Mouse (Mus musculus) testis, adult 2 months (tissue): ENCODE data around the gene Pan3. TPM values are rescaled to one million over a fixed set of nuclear protein-coding genes. Genes with fewer than 3 reads are reported as not detected.

Experiments used
- H3K27ac ChIP-seq: fragments of 200-500 bp; 2 replicates; pipeline ENCODE4 v1.5.1; 2012; ENCODE audit warnings: low read depth, low read length; ENCODE audit not compliant: control insufficient read depth, insufficient read depth
- H3K27me3 ChIP-seq: fragments of 200-500 bp; 2 replicates; pipeline ENCODE4 v1.6.1; 2012; ENCODE audit warnings: mild to moderate bottlenecking, low read length, moderate library complexity; ENCODE audit not compliant: control insufficient read depth, insufficient read depth
- H3K36me3 ChIP-seq: fragments of 200-500 bp; 2 replicates; pipeline ENCODE4 v1.6.1; 2012; ENCODE audit warnings: mild to moderate bottlenecking, low read length; ENCODE audit not compliant: control insufficient read depth, insufficient read depth
- H3K4me1 ChIP-seq: fragments of 200-500 bp; 2 replicates; pipeline ENCODE4 v1.6.1; 2012; ENCODE audit warnings: low read length; ENCODE audit not compliant: control insufficient read depth, insufficient read depth
- H3K4me3 ChIP-seq: fragments of 200-500 bp; 2 replicates; pipeline ENCODE4 v1.5.1; 2012; ENCODE audit warnings: low read depth, mild to moderate bottlenecking, low read length, moderate library complexity, mixed read lengths; ENCODE audit not compliant: control insufficient read depth
- CTCF ChIP-seq: fragments of 200-500 bp; IDR thresholded peaks from 2 replicates; pipeline ENCODE4 v1.5.1; 2012; ENCODE audit warnings: low read depth, mild to moderate bottlenecking, inconsistent platforms, low read length, moderate library complexity; ENCODE audit not compliant: control insufficient read depth, insufficient read depth, insufficient replicate concordance
- POLR2A ChIP-seq: fragments of 200-500 bp; IDR thresholded peaks from 2 replicates; pipeline ENCODE4 v1.6.1; 2012; ENCODE audit warnings: low read depth, mild to moderate bottlenecking, inconsistent platforms, low read length, moderate library complexity; ENCODE audit not compliant: control insufficient read depth
- polyA plus RNA-seq: library from polyadenylated mRNA; depleted of rRNA; stranded (reverse); fragments of >200 nt; gene quantifications from 2 replicates; pipeline ENCODE4 v1.2.3, GENCODE M21; 2012

The Pan3 gene
- polyA plus RNA-seq, 1 experiment: 94.5 TPM

DNA sequence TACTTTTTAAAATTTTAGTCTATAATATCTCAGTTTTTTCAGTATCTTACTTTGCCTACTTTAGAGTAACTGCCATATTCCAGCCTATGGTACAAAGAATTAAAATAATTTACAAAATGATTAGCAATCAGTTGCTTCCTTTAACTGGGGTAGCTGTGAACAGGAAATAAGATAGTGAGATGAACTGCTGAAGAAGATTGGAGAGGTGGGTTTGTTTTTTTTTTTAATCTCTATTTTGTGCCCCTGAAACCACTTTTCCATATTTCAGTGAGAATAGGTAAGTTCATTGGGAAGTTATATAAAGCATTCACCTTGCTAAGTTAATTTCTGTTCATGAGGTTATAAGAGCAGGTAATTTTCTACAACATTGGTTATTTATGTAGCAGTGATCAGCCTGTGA lies 36.4 kb downstream of the Pan3 start:
- no peaks in the 10 kb centered on the region for H3K27me3 ChIP-seq
- no peak for TF ChIP-seq CTCF
- TF ChIP-seq POLR2A: no peak
- no peaks in the 10 kb centered on the region for H3K36me3 ChIP-seq
- no peak overlapping the region for H3K4me3 ChIP-seq
- no peak overlapping the region for H3K27ac ChIP-seq
- H3K4me1 ChIP-seq: no peaks in the 10 kb centered on the region

DNA sequence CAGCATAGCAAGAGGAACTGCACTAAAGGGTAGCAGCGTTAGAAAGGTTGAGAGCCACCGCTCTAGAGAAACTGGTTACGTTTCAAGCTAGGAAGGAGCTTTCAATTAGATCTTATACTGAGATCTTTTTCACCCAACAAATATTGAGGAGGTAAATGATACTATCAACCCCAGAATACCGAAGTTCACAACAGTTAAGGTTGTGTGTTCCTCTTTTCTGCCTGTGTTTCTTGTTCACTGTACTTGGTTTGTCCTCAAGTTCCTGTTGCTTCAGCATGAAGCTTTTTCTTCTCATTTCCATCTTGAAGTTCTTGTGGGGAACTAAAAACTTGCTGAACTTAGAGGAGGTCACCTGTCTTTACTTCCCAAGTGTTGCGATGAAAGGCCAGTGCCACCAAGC lies 41.2 kb downstream of the Pan3 start:
- no peak for TF ChIP-seq POLR2A
- no peak for TF ChIP-seq CTCF
- Histone ChIP-seq H3K4me3 (peak overlapping the region; percentile 5; the same call in 1 of the 2 replicates), H3K36me3 (no peaks in the 10 kb centered on the region), H3K27ac (peak overlapping the region; percentile 8; the same call in 1 of the 2 replicates), H3K27me3 (no peaks in the 10 kb centered on the region), H3K4me1 (no peaks in the 10 kb centered on the region)

DNA sequence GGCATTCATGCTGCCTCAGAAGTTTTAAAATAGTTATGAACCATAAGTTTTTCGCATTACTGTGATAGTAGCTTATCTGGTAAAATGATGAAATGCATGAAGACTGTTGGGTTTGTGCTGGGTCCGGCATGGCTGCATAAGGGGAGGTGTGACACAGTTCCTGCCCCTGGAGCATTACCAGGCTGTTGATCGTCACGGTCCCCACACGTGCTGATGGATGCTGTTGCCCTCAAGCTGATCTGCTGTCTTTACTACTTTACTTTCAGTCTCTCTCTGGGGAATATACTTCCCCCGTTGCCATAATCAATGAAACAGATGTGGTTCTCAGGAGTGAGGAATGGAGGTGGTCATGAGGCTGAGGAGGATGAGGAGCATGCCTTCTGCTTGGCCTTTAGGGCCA lies 43.1 kb downstream of the Pan3 start:
- Histone ChIP-seq H3K27me3 (no peaks in the 10 kb centered on the region), H3K27ac (no peak overlapping the region), H3K36me3 (no peaks in the 10 kb centered on the region), H3K4me1 (no peaks in the 10 kb centered on the region), H3K4me3 (no peak overlapping the region)
- TF ChIP-seq POLR2A (no peak), CTCF (no peak)

DNA sequence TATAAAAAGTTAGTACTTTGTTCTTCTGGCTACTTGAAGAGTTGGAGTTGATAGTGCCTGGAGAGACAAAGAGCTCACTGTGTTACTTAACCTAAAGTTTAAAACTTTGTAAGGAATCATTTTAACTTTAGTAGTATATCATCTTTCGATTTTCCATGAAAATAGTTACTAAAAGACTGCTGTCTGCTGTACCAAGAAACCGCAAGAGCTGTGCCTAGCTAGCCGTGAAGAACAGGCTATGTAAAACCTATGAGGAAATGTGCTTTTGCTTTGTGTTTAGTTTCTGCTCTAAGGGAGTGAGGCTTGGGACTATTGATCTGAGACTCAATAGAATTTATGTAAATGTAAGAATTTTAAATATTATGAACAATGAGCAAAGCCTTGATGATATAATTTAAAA lies 43.9 kb downstream of the Pan3 start:
- Histone ChIP-seq H3K27ac (no peak overlapping the region), H3K4me3 (no peak overlapping the region), H3K4me1 (no peaks in the 10 kb centered on the region), H3K36me3 (no peaks in the 10 kb centered on the region), H3K27me3 (no peaks in the 10 kb centered on the region)
- TF ChIP-seq CTCF: no peak
- TF ChIP-seq POLR2A: no peak

DNA sequence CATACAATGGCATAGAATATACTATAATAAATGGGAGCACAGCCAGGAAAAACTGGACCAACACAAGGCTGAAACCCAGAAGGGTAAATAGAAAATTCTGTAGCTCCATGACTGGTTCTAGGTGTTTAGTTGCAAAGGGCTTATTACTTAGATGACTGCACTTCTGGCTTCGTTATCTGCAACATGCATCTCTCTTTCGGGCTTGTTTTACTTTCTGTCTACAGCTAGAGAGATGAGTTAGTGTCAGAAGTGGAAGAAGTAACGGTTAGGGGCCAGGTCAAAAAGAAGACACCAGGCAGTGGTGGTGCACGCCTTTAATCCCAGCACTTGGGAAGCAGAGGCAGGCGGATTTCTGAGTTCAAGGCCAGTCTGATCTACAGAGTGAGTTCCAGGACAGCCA lies 46.1 kb downstream of the Pan3 start:
- Histone ChIP-seq H3K36me3 (no peaks in the 10 kb centered on the region), H3K27ac (no peak overlapping the region), H3K4me3 (no peak overlapping the region), H3K27me3 (no peaks in the 10 kb centered on the region), H3K4me1 (no peaks in the 10 kb centered on the region)
- TF ChIP-seq CTCF (no peak), POLR2A (no peak)

DNA sequence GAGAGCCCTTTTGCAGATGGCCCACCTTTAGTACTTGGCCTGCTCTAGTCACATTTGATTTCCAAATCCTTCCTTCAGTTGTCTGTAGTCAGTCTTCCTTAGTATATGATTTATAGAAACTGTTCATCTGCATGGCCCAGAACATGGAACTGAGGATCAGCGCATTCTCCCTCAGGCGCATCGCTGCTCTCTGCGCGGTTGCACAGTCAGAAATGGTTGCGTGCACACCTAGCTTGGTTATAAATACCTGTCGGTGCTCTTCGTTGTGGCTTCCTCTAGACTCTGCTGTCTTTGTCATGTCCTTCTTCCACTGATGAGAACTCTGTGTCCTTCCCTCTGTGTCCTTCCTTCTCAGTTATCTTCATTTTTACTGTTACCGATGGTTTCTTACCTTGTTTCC lies 47.1 kb downstream of the Pan3 start:
- H3K36me3 ChIP-seq: no peaks in the 10 kb centered on the region
- no peak overlapping the region for H3K27ac ChIP-seq
- H3K27me3 ChIP-seq: no peaks in the 10 kb centered on the region
- H3K4me3 ChIP-seq: no peak overlapping the region
- TF ChIP-seq CTCF: no peak
- no peaks in the 10 kb centered on the region for H3K4me1 ChIP-seq

DNA sequence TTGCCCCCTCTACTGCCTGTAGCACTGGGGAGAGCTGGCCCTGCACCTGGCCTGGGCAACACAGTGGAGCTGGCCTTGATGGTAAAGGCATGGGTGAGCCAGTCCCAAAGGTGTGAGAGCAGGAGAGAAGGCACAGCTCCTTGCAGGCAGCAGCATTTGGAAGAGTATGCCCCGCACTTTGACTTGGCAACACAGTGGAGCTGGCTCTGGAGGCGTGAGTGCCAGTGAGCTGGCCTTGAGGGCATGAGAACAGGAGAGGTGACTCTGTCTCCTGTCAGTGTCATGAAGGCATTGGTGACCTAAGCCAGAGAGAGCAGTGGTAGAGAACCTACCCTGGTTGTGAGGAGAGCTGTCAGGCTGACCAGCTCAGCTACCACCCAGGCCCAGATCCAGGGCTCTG lies 49.4 kb downstream of the Pan3 start:
- H3K27ac ChIP-seq: no peak overlapping the region
- H3K36me3 ChIP-seq: no peaks in the 10 kb centered on the region
- H3K27me3 ChIP-seq: no peaks in the 10 kb centered on the region
- TF ChIP-seq CTCF (no peak), POLR2A (no peak)
- no peaks in the 10 kb centered on the region for H3K4me1 ChIP-seq
- H3K4me3 ChIP-seq: no peak overlapping the region

DNA sequence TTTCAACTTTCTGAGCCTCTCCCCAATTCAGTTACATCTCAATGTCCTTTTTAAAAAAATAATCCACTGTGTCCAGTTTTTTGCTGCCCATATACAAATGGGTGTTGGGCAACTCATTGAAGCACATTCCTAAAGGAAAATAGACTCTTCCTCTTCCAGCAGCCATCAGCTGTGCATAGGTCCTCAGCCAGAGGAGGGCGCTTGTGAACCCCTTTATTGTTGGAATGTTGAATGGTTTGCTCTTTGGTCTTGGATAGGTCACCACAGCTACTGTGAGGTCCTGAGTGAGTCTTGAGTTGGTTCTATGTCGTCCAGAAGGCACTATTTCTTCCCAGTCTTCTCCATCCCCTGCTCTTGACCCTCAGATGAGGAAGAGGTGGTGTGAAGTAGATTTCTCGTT lies 54.2 kb downstream of the Pan3 start:
- H3K4me3 ChIP-seq: no peak overlapping the region
- H3K27me3 ChIP-seq: no peaks in the 10 kb centered on the region
- H3K27ac ChIP-seq: no peak overlapping the region
- TF ChIP-seq CTCF: no peak
- TF ChIP-seq POLR2A: no peak
- H3K36me3 ChIP-seq: no peaks in the 10 kb centered on the region
- no peaks in the 10 kb centered on the region for H3K4me1 ChIP-seq

DNA sequence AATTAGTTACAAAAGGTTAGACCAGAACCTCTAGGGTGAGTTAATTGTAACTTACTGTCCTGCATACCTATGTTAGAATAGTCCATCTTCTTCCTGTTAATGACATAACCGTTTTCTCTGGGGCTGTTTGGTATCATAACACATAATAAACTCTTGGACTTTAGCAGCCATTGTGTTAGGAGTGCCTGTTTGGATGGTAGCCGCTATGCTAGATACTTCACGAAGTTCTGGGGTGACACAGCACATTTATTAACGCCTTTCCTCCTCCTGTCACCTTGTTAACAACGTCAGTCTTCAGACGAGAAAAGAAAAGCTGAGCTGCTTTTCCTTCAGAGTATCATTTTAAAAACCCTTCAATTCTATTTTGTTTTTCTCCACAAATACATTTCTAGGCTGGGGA lies 59.3 kb downstream of the Pan3 start:
- H3K4me3 ChIP-seq: no peak overlapping the region
- no peak overlapping the region for H3K27ac ChIP-seq
- no peaks in the 10 kb centered on the region for H3K27me3 ChIP-seq
- no peaks in the 10 kb centered on the region for H3K4me1 ChIP-seq
- TF ChIP-seq POLR2A (no peak), CTCF (no peak)
- no peaks in the 10 kb centered on the region; the same call in 1 of the 2 replicates for H3K36me3 ChIP-seq
